Mouse (Mus musculus): ENCODE measurements around the gene Coro2b. TPM values are rescaled to one million over a fixed set of nuclear protein-coding genes. Genes with fewer than 3 reads are reported as not detected.

Coro2b gene
- polyA plus RNA-seq, 1 experiment from 2014 or later = 35.1 TPM

GRCm38 (mm10) chr9:62385727-62386518, 150.9 kb downstream of the Coro2b start:
- Histone ChIP-seq H3K4me2 (no peak overlapping the region), H3K27ac (no peak overlapping the region), H3K36me3 (replicated peaks) (no peaks in the 10 kb centered on the region), H3K4me3 (no peak overlapping the region), H3K27me3 (replicated peaks) (no peaks in the 10 kb centered on the region), H3K9me3 (no peaks in the 10 kb centered on the region), H3K4me1 (peaks cover 3% of the 10 kb centered on the region; the same call in 1 of the 2 replicates), H3K9ac (no peak overlapping the region)
- WGBS = 88% methylated on average over 4 of the region's 4 CpGs
- ATAC-seq (replicated peaks) = no peak

GRCm38 (mm10) chr9:62385062-62385461, 151.8 kb downstream of the Coro2b start:
- Histone ChIP-seq H3K36me3 (replicated peaks) (no peaks in the 10 kb centered on the region), H3K9me3 (no peaks in the 10 kb centered on the region), H3K4me3 (no peak overlapping the region), H3K4me2 (no peak overlapping the region), H3K4me1 (peaks cover 3% of the 10 kb centered on the region; the same call in 1 of the 2 replicates), H3K9ac (no peak overlapping the region), H3K27me3 (replicated peaks) (no peaks in the 10 kb centered on the region), H3K27ac (no peak overlapping the region)
- ATAC-seq (replicated peaks) = no peak
- WGBS = 90% methylated on average over 6 of the region's 6 CpGs

- WGBS = 60% methylated on average over 10 of the region's 10 CpGs
Observed at GRCm38 (mm10) chr9:62382519-62383084, 154.2 kb downstream of the Coro2b start.

GRCm38 (mm10) chr9:62381402-62381913, 155.4 kb downstream of the Coro2b start:
- Histone ChIP-seq H3K9ac (no peak overlapping the region), H3K4me2 (no peak overlapping the region), H3K36me3 (replicated peaks) (peaks cover 11% of the 10 kb centered on the region; the same call in 1 of the 2 replicates), H3K4me3 (no peak overlapping the region), H3K9me3 (no peaks in the 10 kb centered on the region), H3K27ac (no peak overlapping the region), H3K4me1 (peaks cover 3% of the 10 kb centered on the region; the same call in 1 of the 2 replicates), H3K27me3 (replicated peaks) (no peaks in the 10 kb centered on the region)
- WGBS = 60% methylated on average over 8 of the region's 8 CpGs
- no peak for ATAC-seq (replicated peaks)

More at GRCm38 (mm10) chr9:62382519-62383084, 154.2 kb downstream of the Coro2b start:
- Histone ChIP-seq H3K36me3 (replicated peaks) (peaks cover 6% of the 10 kb centered on the region; the same call in 1 of the 2 replicates), H3K9ac (no peak overlapping the region), H3K27ac (no peak overlapping the region), H3K4me1 (peaks cover 3% of the 10 kb centered on the region; the same call in 1 of the 2 replicates), H3K27me3 (replicated peaks) (no peaks in the 10 kb centered on the region), H3K4me3 (no peak overlapping the region), H3K4me2 (no peak overlapping the region), H3K9me3 (no peaks in the 10 kb centered on the region)
- no peak for ATAC-seq (replicated peaks)

- ATAC-seq (replicated peaks) = no peak
Observed at GRCm38 (mm10) chr9:62380351-62380750, 156.5 kb downstream of the Coro2b start.

GRCm38 (mm10) chr9:62377897-62378296, 158.9 kb downstream of the Coro2b start:
- H3K4me1 ChIP-seq = peaks cover 3% of the 10 kb centered on the region; the same call in 1 of the 2 replicates
- H3K27ac ChIP-seq = no peak overlapping the region
- ATAC-seq (replicated peaks) = no peak
- H3K4me2 ChIP-seq = no peak overlapping the region
- peaks cover 25% of the 10 kb centered on the region; the same call in 1 of the 2 replicates for H3K36me3 ChIP-seq (replicated peaks)
- no peak overlapping the region for H3K9ac ChIP-seq
- H3K9me3 ChIP-seq = no peaks in the 10 kb centered on the region
- no peak overlapping the region for H3K4me3 ChIP-seq
- H3K27me3 ChIP-seq (replicated peaks) = no peaks in the 10 kb centered on the region
- WGBS = 94% methylated on average over 10 of the region's 10 CpGs

More at GRCm38 (mm10) chr9:62380351-62380750, 156.5 kb downstream of the Coro2b start:
- peaks cover 3% of the 10 kb centered on the region; the same call in 1 of the 2 replicates for H3K4me1 ChIP-seq
- H3K4me3 ChIP-seq = no peak overlapping the region
- WGBS = 71% methylated on average over 5 of the region's 5 CpGs
- H3K27me3 ChIP-seq (replicated peaks) = no peaks in the 10 kb centered on the region
- H3K27ac ChIP-seq = no peak overlapping the region
- H3K9me3 ChIP-seq = no peaks in the 10 kb centered on the region
- H3K9ac ChIP-seq = no peak overlapping the region
- peaks cover 19% of the 10 kb centered on the region; the same call in 1 of the 2 replicates for H3K36me3 ChIP-seq (replicated peaks)
- H3K4me2 ChIP-seq = no peak overlapping the region

- H3K36me3 ChIP-seq (replicated peaks) = peaks cover 25% of the 10 kb centered on the region; the same call in 1 of the 2 replicates
- WGBS = 72% methylated on average over 3 of the region's 3 CpGs
- no peaks in the 10 kb centered on the region; the same call in none of the 2 replicates for H3K4me1 ChIP-seq
- H3K4me2 ChIP-seq = no peak overlapping the region
- no peaks in the 10 kb centered on the region for H3K9me3 ChIP-seq
- H3K4me3 ChIP-seq = no peak overlapping the region
- no peak overlapping the region for H3K9ac ChIP-seq
- H3K27ac ChIP-seq = no peak overlapping the region
- no peaks in the 10 kb centered on the region for H3K27me3 ChIP-seq (replicated peaks)
- no peak for ATAC-seq (replicated peaks)
Observed at GRCm38 (mm10) chr9:62374276-62374675, 162.6 kb downstream of the Coro2b start.

GRCm38 (mm10) chr9:62373222-62374123, 163.4 kb downstream of the Coro2b start:
- no peak for ATAC-seq (replicated peaks)

GRCm38 (mm10) chr9:62372556-62373221, 164.2 kb downstream of the Coro2b start:
- H3K9ac ChIP-seq = no peak overlapping the region
- no peak overlapping the region for H3K4me2 ChIP-seq
- H3K4me3 ChIP-seq = no peak overlapping the region
- H3K4me1 ChIP-seq = peaks cover 8% of the 10 kb centered on the region
- H3K27me3 ChIP-seq (replicated peaks) = no peaks in the 10 kb centered on the region
- WGBS = 84% methylated on average over 9 of the region's 9 CpGs
- H3K27ac ChIP-seq = no peak overlapping the region
- H3K36me3 ChIP-seq (replicated peaks) = peaks cover 18% of the 10 kb centered on the region; the same call in 1 of the 2 replicates
- no peaks in the 10 kb centered on the region for H3K9me3 ChIP-seq
- ATAC-seq (replicated peaks) = no peak

More at GRCm38 (mm10) chr9:62373222-62374123, 163.4 kb downstream of the Coro2b start:
- H3K4me3 ChIP-seq = no peak overlapping the region
- no peak overlapping the region for H3K4me2 ChIP-seq
- no peaks in the 10 kb centered on the region for H3K9me3 ChIP-seq
- H3K4me1 ChIP-seq = peaks cover under 1% of the 10 kb centered on the region
- 63% methylated on average over 18 of the region's 18 CpGs for WGBS
- H3K9ac ChIP-seq = no peak overlapping the region
- H3K36me3 ChIP-seq (replicated peaks) = peaks cover 25% of the 10 kb centered on the region; the same call in 1 of the 2 replicates
- no peaks in the 10 kb centered on the region for H3K27me3 ChIP-seq (replicated peaks)
- H3K27ac ChIP-seq = no peak overlapping the region

- Histone ChIP-seq H3K27me3 (replicated peaks) (no peaks in the 10 kb centered on the region), H3K4me1 (peaks cover 15% of the 10 kb centered on the region), H3K4me2 (no peak overlapping the region), H3K9ac (no peak overlapping the region), H3K9me3 (no peaks in the 10 kb centered on the region), H3K4me3 (no peak overlapping the region), H3K27ac (no peak overlapping the region), H3K36me3 (replicated peaks) (peaks cover 18% of the 10 kb centered on the region; the same call in 1 of the 2 replicates)
- no peak for ATAC-seq (replicated peaks)
- 73% methylated on average over 16 of the region's 16 CpGs for WGBS
Observed at GRCm38 (mm10) chr9:62371745-62372555, 164.9 kb downstream of the Coro2b start.

All from midbrain, embryonic 15.5 days (tissue).